Mouse (Mus musculus): ENCODE data around the gene Arhgap20.

Arhgap20 gene

DNA sequence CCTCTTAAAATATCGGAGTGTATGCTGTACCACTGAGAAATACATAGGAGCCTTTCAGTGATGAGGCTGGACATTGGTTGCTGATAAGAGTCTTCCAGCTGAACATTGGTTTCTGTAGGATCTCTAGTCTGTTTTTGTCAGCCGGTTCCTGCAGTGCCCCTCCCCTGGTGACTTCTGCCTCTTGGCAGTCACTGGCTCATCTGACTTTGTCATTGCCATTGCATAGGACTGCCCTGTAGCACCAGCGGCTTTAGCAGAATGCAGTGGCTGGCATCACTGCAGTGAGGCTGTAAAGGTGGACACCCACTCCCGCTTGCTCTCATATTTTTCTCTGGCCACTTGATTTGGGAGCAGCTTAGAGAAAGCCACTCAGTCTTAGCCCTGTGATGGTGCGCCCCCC is 33.1 kb downstream of the Arhgap20 start:
- no peak for DNase-seq (ENCODE audit: low spot score in 2 of 2)

DNA sequence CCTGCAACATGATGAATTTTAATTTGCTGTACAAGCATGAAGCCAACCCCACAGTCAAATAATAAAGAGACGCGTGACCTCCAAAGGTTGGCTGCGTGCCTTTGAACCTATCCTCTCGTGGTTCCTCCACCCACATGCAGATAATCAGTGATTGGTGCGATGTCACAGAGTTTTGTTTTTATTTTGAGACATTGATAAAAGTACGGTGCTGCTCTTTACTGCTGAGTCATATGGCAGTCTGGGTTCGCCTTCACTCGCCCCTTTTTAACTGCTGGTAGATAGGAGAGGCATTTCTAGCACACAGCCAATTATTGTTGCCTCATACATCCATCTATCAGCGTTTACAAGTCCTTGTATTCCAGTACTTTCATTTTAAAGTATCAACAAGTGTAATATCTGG is 34.0 kb downstream of the Arhgap20 start:
- no peak for DNase-seq (ENCODE audit: low spot score in 2 of 2)

DNA sequence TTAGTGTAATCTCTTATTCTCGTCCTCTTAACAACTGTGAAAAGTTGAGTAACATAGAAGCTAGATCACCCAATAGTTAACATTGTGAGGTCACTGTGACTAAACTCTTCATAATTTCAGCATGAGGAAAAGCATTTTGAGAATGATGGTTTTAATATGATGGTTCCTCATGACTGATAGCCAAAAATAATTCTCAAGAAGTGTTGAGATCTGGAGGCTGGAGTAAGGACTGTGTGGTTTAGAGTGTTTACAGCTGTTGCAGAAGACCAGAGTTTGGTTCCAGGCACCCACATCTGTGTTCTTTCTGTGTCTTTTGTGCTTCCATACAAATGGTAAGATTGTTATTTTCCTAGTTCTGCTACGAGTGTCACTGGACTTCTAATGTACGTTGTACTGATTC is 42.1 kb downstream of the Arhgap20 start:
- no peak for DNase-seq (ENCODE audit: low spot score in 2 of 2)

DNA sequence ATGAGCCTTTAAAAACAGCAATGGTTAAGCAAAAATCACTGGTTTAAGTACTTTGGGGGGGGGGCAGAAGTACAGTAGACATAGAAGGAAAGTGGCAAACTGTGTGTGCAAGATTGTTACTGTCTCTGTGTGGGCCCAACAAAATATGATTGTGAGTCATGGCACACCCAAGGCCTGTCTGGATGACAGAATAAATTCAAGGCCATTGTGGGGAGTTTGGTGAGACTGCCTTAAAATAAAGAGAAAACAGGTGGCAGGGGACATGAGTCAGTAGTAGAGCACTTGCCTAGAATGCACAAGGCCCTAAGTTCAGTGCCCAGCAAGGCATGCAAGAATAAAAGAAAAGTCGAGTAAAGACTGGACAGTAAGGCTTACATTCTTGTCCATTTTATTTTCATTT is 47.8 kb downstream of the Arhgap20 start:
- DNase-seq (ENCODE audit: low spot score in 2 of 2) = no peak

DNA sequence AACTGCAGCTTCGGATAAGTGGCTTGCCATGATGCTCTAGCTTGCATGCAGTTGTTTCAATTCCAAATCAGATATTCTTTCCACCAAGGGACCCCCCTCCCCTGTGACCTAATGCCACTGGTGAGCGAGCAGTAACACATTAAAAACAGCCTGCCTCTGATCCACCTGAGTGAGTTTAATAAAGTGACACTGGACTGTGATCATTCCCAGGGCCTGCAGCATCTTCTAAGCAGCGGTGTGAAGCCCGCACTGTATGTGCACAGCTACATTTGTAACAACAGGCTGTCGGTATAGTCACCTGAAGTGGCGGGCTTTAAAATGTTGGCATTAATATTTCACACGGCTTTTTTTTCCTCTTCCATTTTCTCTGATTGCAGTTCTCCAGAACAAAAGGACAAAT is 59.4 kb downstream of the Arhgap20 start:
- no peak for DNase-seq (ENCODE audit: low spot score in 2 of 2)

DNA sequence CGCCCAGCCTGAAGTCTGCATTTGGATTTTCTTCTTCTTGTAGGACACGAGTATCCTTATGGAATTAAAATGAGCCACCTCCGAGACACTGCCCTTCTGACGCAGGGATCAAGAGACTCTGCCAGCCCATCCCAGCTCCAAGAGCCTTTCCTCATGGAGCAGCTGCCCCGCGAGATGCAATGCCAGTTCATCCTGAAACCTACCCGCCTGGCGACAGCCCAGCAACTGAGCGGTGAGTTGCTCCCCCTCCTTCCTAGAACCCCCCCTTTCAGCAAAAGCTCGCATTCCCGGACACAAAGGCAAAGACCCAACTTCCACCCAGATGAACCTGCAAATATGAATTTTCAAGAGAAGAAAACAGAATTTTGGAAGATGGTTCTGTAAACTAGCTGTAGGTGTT is 66.5 kb downstream of the Arhgap20 start:
- DNase-seq (ENCODE audit: low spot score in 2 of 2) = no peak

DNA sequence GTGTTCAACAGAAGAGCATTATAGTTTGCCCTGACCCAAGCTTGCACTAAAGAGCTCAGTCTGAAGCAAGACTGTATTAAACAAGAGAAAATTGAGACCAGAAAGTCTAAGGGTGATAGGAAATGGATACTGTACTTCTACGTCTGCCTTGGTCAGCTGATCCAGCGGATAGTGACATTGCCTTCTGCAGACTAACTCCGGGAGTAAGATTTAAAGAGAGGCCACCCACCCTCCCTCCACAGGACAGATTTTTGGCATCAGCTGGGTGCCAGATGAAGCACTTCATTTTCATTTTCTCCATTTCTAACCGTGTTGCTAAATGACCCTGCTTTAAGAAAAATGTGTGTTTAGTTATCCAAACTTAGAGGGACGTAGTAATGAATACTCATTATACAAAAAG is 67.2 kb downstream of the Arhgap20 start:
- no peak for DNase-seq (ENCODE audit: low spot score in 2 of 2)

DNA sequence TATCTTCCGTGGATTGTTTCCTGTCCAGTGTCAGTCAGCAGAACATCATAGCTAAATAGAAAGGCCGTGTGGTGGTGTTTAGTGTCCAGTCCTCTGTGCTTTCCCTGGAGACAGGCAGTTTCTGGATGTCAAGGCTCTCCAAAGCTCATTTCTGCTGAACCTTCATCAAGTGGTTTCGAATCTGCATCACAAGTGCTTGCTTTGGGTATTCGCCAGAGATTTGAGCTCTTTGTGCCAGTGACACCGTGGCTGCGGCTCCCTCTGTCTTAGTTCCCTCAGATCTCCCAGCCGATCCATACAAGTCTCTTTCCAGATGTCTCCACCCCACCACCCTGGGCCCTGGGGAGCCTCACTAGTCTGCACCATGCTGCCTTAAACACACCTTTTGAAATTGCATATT is 72.6 kb downstream of the Arhgap20 start:
- DNase-seq (ENCODE audit: low spot score in 2 of 2) = no peak

DNA sequence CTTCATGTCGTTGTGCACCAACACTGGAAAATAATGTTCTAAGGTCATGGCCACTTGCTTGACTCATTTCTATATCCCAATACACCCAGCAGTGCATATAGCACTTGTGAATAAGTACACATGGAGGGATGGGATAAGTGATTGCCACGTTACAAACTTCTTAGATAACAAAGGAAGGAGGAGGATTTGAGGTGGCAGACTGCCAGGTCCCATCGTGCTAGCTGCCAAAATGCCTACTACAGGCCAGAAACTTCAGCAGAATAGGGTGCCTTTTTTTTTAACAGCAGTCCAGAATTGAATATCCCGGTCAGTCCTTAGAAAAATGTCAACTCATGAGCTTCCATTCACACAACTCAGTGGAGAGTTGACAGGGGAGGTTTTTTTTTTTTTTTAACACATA is 78.1 kb downstream of the Arhgap20 start:
- DNase-seq (ENCODE audit: low spot score in 2 of 2) = no peak

DNA sequence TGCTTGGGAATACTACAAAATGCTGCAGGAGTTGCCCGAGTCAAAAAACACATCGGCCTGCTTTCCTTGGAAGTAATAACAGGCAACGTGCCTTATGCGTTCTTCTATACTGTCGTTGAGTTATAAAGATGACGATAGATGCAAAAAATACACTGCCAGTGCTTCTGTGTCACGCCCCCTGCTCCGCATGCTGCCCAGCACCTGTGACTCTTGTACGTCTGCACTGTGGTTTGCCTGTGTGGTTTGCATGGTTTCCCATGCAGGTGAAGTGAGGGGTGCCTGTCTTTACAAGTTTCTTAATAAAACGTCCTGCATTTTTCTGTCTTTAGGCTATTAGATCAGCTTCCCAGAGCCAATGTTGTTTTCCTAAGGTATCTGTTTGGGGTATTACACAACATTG is 80.7 kb downstream of the Arhgap20 start:
- DNase-seq (ENCODE audit: low spot score in 2 of 2) = no peak

DNA sequence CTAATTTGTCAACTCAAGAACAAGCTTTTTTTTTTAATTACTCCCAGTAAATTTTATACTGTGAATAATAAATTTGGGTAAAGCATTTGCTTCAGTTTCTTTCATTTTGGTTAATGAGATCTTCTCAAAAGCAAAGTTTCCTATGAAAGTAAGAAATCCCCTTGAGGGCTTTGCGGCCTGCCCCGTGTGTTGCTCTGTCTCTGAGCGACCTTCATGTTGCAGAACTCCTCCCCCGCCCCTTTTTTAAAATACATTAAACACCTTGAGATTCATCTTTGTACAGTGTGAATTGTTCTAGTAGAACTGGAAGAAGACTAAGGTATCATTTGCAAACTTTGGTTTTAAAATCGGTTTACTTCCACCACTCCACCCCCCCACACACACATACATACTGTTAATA is 88.6 kb downstream of the Arhgap20 start:
- no peak for DNase-seq (ENCODE audit: low spot score in 2 of 2)

DNA sequence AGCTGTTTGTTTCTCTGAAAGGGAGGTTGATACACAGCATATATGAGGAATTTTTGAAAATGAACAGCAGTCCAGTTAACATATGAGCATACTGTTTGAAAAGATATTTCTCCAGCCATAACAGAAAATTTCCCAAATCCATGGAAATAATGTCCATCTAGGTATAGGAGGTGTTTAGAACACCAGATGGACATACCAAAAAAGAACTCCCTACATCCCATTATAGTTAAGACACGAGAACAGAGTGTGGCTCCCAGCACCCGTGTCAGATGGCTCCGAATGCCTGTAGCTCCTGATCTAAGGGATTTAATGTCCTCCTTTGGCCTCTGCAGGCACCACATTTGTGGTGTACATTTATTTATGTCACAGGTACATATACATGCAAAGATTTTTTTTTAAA is 99.1 kb downstream of the Arhgap20 start:
- no peak for DNase-seq (ENCODE audit: low spot score in 2 of 2)

DNA sequence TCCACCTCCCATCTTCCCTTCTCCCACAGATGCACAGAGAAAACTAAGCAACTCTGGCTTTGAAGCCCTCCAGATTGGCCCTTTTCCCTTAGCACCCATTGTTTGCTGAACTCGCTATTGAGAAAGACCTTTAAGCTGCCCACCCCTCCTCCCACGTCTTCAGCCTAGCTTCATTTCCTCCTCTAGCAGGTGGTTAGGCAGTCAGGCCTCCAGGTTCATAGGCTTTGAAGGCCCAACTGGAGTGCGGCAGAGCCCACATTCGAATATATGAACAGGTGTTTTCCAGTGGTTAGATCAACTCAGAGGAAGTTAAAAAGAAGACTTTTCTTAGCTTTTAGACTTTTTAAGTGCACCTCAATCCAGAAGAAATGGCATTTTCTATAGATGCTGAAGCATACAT is 101.5 kb downstream of the Arhgap20 start:
- no peak for DNase-seq (ENCODE audit: low spot score in 2 of 2)

DNA sequence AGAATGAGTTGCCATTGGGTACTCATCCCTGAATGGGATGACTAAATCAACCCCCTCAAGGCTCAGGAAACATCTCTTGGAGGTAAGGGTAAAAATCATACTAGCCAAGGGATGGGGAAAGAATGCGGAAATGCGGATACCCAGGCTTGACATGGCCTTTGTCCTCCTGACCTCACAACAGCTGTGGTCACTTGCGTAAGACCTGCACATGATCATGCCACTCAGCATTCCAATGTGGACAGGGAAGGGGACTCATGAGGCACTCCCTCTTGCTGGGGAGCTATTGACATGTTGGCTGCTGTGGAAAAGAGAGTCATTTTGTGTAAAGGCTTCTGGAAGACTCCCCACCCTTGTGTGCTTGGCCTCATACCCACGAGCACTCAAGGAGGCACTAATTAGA is 103.9 kb downstream of the Arhgap20 start:
- DNase-seq (ENCODE audit: low spot score in 2 of 2) = no peak

DNA sequence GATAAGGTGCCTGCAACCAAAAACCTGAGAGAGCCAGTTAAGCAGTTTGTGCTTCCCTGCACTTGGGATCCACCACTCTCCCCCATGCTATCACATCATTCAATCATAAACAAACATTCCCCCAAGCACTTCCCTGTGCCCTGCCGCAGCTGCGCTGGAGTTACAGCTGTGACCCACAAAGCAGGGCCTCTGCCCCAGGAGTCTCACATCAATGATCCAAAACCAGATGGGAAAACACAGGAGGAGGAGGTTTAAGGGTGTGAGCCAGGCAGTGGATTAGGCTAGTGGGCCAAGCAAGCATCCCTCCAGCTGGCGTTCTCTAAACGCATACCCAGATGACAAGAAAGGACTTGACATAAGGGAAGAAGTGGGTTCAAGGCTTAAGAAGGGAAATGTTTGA is 109.2 kb downstream of the Arhgap20 start:
- DNase-seq (ENCODE audit: low spot score in 2 of 2) = no peak

DNA sequence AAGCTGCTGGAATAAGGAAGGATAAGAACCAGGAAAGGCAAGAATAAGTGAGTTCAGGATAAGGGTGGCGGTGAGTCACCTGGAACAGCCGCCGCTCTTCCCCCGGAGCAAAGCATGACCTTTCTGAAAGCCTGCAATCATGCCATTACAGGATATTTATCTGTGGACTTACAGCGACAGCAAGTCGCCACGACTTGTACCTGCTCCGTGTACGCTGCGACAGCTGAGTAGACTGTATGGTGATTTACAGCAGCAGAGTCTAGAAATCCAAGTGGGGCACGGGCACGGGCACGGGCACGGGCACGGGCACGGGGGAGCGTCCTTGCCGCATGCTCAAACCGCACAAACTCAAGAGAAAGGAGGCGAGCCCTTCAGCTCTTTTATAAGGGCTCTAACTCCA is 110.4 kb downstream of the Arhgap20 start:
- no peak for DNase-seq (ENCODE audit: low spot score in 2 of 2)

DNA sequence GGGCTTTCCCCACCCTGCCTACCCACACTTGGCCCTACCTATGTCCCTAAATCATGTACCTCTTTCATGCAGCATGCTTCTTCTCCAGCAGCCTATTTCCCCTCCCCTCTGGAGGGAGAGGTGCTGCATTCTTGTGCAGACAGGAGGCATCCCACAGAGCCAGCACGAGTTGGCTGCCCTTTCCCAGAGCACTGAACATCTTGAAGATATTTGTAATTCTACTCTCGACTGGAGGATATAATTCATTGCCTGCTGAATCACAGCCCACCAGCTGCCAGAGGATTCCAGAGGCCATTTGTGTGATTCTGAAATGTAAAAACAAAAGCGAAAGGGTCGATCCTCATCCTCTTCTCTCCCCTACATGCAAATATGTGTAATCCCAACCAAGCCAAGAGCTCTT is 116.2 kb downstream of the Arhgap20 start:
- peak in 1 of 2 experiments; percentile 35 for DNase-seq (ENCODE audit: low spot score in 2 of 2)

DNA sequence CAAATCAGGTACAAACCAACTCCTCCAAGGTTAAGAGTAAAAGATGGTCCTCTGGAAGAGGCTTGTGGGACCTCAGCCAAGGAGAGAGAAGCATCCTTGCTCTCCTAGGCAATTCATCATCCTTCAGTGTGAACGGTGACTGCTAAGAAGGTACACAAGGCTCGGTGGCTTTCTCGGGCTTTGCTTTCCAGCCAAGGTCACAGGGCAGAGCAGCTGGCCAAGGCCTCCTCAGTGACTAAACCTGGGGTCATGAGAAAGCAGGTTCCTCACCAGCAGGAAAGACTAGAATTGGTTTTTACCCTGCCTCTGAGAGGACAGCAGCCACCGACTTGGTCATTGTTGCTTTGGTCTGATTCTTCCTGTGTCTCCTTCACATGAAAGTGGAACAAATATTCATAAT is 116.7 kb downstream of the Arhgap20 start:
- no peak for DNase-seq (ENCODE audit: low spot score in 2 of 2)

DNA sequence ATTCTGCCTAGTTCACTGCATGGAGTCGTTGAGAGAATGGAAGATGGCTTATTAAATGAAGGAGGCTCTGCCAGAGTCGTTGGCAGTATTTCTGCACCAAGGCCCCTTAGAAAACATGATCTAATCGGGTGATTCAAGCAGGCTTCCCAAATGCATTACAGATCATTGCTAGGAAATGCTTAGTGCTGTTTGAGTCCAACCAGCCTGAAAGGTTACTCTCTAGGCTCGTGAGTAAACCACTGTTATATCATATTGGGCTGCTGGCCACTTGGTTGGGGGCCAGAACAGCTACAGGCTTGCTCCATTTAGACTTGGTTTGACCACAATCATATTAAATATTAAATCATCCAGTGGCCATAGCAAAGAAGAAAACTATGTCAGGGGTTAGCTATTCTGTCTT is 118.2 kb downstream of the Arhgap20 start:
- no peak for DNase-seq (ENCODE audit: low spot score in 2 of 2)

DNA sequence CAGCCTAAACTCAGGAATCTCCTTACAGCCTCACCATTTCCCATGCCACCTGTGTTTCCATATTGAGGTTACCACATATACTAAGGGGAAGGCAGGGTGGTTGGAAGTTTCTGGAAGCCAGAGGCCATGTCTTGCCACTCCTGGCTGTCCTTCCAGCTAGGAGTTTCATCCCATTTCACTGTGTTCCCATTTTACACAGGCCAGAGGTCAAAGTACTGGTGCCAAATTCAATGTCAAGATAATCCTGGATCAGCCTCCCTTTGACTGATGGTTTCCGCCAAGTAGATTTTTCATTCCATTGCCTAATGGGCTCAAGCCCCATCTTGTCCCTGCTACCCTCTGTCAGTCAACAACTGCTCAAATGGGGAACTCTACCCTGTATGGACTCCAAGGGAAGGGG is 127.8 kb downstream of the Arhgap20 start:
- no peak for DNase-seq (ENCODE audit: low spot score in 2 of 2)

Measured in urinary bladder, postnatal 4 days (tissue).